Mouse (Mus musculus) activated CD4-positive, CD25-positive, alpha-beta regulatory T cell, adult 4 months (primary cell): ENCODE results near the gene Dmwd. TPM values are rescaled to one million over a fixed set of nuclear protein-coding genes. Genes with fewer than 3 reads are reported as not detected.

Experiments
- ATAC-seq: one replicate; pipeline ENCODE4 v1.8.0; 2017
- polyA plus RNA-seq, 2 experiments: library from polyadenylated mRNA; unstranded; fragments of 100-300 nt; shearing (Covaris generic); gene quantifications; one replicate each; pipeline ENCODE4 v1.2.1; 2017

Dmwd gene
- polyA plus RNA-seq, 2 experiments from 2014 or later = not detected

DNA sequence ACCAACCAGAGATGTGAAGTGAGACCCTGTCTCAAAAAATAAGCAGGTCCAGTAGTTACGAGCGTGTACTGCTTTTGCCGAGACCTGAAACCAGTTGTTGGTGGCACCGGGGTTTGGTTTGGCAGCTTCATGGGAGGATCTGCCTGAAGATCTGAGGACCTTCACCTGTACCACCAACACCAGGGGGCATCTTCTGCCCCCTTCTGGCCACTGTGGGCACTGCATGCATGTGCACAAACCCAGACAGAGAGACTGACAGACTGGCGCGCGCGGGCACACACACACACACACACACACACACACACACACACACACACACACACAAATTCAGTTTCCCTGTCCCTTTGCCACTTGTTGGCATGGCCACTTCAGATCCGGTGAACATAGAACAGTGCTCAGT is 2.5 kb upstream of the Dmwd start:
- ATAC-seq = no peak

DNA sequence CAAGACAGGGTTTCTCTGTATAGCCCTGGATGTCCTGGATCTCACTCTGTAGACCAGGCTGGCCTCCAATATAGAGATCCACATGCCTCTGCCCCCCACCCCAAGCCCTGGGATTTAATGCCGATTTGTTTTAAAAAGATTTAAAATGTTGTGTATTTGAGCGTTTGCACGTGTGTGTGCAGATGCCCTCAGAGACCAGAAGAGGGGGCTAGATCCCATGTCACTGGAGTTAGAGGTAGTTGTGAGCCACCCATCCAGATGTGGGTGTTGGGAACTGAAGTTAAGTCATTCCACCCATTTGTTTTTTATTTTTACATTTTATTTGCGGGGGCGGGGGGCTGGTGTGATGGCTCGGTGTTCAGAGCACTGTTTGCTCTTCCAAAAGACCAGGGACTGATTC is 1.5 kb upstream of the Dmwd start:
- ATAC-seq = no peak

- no peak for ATAC-seq
Measured at GRCm38 (mm10) chr7:19075231-19075630, 796 bp upstream of the Dmwd start.

GRCm38 (mm10) chr7:19076586-19076991 is 562 bp downstream of the Dmwd start:
- ATAC-seq = no peak

DNA sequence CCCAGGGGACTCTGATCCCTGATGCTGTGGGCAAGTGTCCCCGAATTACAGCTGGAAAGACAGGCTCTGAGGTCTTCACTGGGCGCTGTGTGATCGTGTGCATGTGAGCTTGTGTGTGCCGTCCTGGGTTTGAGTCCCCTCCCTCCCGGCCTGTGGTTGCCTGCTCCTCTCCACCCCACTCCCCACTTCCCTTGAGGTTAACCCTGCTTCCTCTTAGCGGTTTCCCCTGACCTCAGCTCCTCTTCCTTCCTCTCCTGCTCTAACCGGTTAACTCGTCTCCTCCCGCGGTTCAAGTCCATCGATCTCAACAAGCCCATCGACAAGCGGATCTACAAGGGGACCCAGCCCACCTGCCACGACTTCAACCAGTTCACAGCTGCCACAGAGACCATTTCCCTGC is 1.7 kb downstream of the Dmwd start:
- ATAC-seq = peak; percentile 70

DNA sequence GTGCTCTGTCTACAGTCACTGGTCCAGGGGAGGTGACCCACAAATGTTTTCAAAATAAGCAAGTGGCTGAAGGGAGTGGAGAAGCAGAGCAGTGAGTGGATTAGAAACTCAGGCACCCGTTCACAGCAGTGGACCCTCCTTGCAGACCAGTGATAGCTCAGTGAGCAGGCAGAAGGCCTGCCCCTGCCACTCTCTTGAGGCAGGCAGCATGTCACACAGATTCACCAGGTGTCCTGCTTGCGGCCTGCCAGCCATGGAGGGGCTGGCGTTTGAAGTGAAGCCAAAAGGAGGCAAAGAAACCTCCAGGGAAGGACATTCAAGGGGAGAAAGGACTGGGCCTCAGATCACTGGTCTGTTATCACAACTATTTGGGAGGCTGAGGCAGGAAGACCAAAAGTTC is 2.7 kb downstream of the Dmwd start:
- ATAC-seq = no peak

GRCm38 (mm10) chr7:19080451-19080950 is 4.5 kb downstream of the Dmwd start:
- no peak for ATAC-seq

DNA sequence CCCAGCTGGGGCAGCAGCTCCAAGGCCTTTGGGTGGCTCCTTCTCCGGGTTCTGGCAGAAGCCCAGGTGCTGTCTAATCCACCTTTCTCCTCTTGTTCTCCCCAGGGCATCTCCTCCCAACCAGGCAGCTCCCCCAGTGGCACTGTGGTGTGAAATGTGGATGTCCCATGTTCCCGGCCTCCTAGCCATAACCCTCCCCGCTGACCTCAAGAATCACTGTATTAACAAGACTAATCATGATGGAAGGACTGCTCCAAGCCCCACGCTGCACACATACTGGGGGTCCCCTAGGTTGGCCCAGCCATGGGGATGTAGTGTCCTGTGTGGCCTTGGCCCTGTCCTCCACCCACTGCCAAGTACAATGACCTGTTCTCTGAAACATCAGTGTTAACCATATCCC is 6.1 kb downstream of the Dmwd start:
- no peak for ATAC-seq

GRCm38 (mm10) chr7:19083096-19083495 is 7.1 kb downstream of the Dmwd start:
- no peak for ATAC-seq

- no peak for ATAC-seq
Measured at GRCm38 (mm10) chr7:19083701-19084100, 7.7 kb downstream of the Dmwd start, which contains the start of gene Dmpk. Gene Dmpk (plus strand): TSS chr7:19083849.

GRCm38 (mm10) chr7:19084277-19084771 is 8.3 kb downstream of the Dmwd start:
- ATAC-seq = no peak

- no peak for ATAC-seq
Measured at GRCm38 (mm10) chr7:19084921-19085473, 9.0 kb downstream of the Dmwd start.

GRCm38 (mm10) chr7:19085495-19085894 is 9.5 kb downstream of the Dmwd start:
- ATAC-seq = no peak

DNA sequence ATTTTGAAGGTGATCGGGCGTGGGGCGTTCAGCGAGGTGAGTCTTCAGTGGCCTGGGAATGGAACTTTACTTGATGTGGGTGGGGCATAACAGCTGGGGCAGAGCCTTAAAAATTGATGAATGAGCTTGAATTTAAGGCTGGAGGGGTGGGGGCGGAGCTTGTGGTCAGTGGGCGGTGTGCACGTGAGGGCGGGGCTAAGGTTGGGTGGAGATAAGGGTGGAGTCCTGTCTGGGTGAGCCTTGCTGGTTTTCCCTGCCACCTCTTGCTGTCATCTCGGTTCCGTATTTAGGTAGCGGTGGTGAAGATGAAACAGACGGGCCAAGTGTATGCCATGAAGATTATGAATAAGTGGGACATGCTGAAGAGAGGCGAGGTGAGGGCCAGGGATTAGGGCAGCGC is 10.0 kb downstream of the Dmwd start:
- no peak for ATAC-seq

GRCm38 (mm10) chr7:19086760-19087159 is 10.7 kb downstream of the Dmwd start:
- no peak for ATAC-seq

DNA sequence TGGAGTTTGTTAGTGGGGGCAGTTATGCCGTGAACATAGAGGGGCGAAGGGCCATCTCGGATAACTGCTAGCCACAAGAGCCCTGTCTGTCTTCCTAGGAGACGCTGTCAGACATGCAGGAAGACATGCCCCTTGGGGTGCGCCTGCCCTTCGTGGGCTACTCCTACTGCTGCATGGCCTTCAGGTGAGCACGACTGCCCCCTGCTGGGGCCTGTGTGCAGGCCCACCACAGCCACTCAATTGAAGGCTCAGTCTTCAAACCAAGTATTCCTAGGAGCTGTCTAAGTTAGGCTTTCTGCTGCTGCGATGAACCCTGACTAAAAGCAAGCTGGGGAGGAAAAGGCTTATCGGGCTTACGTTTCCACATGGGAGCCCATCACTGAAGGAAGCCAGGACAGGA is 12.8 kb downstream of the Dmwd start:
- ATAC-seq = no peak

DNA sequence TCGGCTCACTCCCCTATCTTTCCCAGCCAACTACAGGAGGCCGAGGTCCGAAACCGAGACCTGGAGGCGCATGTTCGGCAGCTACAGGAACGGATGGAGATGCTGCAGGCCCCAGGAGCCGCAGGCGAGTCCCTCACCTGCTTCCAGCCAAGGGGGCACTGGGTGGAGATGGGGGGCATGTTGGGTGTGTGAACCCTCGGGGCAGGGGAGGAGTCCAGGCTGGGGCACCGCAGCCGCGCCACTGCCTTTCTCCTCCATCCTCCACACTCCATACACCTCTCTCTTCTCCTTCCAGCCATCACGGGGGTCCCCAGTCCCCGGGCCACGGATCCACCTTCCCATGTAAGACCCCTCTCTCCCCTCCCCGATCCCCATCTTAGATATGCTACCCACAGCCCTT is 15.9 kb downstream of the Dmwd start:
- ATAC-seq = no peak

GRCm38 (mm10) chr7:19092381-19093173 is 16.6 kb downstream of the Dmwd start:
- ATAC-seq = no peak

DNA sequence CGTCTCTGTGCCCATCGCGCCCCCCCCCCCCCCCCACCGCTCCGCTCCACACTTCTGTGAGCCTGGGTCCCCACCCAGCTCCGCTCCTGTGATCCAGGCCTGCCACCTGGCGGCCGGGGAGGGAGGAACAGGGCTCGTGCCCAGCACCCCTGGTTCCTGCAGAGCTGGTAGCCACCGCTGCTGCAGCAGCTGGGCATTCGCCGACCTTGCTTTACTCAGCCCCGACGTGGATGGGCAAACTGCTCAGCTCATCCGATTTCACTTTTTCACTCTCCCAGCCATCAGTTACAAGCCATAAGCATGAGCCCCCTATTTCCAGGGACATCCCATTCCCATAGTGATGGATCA is 17.1 kb downstream of the Dmwd start:
- peak; percentile 61 for ATAC-seq

GRCm38 (mm10) chr7:19093537-19094385 is 17.7 kb downstream of the Dmwd start:
- ATAC-seq = peak; percentile 81

- ATAC-seq = no peak
Measured at GRCm38 (mm10) chr7:19094471-19094825, 18.4 kb downstream of the Dmwd start, which contains the start of gene Six5. Gene Six5 (plus strand): TSS chr7:19094594.

DNA sequence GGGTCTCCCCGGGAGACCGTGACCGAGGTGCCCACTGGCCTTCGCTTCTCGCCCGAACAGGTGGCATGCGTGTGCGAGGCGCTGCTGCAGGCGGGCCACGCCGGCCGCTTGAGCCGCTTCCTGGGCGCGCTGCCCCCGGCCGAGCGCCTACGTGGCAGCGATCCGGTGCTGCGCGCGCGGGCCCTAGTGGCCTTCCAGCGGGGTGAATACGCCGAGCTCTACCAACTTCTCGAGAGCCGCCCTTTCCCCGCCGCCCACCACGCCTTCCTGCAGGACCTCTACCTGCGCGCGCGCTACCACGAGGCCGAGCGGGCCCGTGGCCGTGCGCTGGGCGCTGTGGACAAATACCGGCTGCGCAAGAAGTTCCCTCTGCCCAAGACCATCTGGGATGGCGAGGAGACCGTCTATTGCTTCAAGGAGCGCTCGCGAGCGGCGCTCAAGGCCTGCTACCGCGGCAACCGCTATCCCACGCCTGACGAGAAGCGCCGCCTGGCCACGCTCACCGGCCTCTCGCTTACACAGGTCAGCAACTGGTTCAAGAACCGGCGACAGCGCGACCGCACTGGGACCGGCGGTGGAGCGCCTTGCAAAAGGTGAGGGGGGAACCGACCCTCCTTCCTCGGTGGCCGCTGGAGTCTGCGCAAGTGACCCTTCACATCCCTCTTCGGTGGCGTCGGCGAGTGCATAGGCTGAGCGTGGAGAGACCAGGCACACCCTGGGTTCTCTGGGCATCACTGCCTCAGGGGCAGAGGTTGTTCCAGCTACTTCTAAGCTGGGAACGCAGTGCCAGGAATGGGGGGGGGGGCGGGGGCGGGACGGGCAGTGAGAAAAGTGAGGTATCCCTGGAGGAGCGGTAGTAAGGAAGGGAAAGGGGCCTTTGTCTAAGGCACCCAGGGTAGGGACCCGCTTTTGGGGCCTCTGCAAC is 19.1 kb downstream of the Dmwd start:
- peak; percentile 19 for ATAC-seq
